Mouse (Mus musculus) embryonic facial prominence, embryonic 10.5 days (tissue): ENCODE measurements around the gene Agap2. TPM values are rescaled to one million over a fixed set of nuclear protein-coding genes. Genes with fewer than 3 reads are reported as not detected.

ENCODE experiments used
- DNase-seq: peaks from one replicate; pipeline ENCODE4 v3.0.0-alpha.2; 2017; ENCODE audit warnings: low spot score
- H3K27ac ChIP-seq: fragments of 300-500 bp; sonication (generic); replicated peaks from 2 replicates; pipeline ENCODE4 v1.5.1; 2016; ENCODE audit warnings: mild to moderate bottlenecking
- H3K27me3 ChIP-seq: fragments of 300-500 bp; sonication (generic); replicated peaks from 2 replicates; pipeline ENCODE4 v1.6.1; 2016; ENCODE audit warnings: low read depth, mild to moderate bottlenecking; ENCODE audit not compliant: poor library complexity, severe bottlenecking
- H3K36me3 ChIP-seq: fragments of 300-500 bp; sonication (generic); replicated peaks from 2 replicates; pipeline ENCODE4 v1.6.1; 2016; ENCODE audit warnings: mild to moderate bottlenecking, moderate library complexity
- H3K4me1 ChIP-seq: fragments of 300-500 bp; sonication (generic); 2 replicates; pipeline ENCODE4 v1.6.1; 2016
- H3K4me3 ChIP-seq: fragments of 300-500 bp; sonication (generic); 2 replicates; pipeline ENCODE4 v1.5.1; 2016; ENCODE audit warnings: mild to moderate bottlenecking, moderate library complexity
- H3K9me3 ChIP-seq: fragments of 300-500 bp; sonication (generic); 2 replicates; pipeline ENCODE4 v1.6.1; 2016; ENCODE audit warnings: mild to moderate bottlenecking
- WGBS: fragments of 180-500 bp; shearing (Covaris S2); methylation state at CpG from one replicate; pipeline ENCODE4 v1.1.7; 2016; 5-methylcytosine and 5-hydroxymethylcytosine counted together
- polyA plus RNA-seq: library from polyadenylated mRNA; unstranded; fragments of >200 nt; fragmentation: Nextera tagmentation; extraction: Ambion mirVana; gene quantifications from 2 replicates; pipeline ENCODE4 v1.2.1, GENCODE M21; 2016

Agap2 gene
- polyA plus RNA-seq = 0.04 and 0.21 TPM in 2 replicates

DNA sequence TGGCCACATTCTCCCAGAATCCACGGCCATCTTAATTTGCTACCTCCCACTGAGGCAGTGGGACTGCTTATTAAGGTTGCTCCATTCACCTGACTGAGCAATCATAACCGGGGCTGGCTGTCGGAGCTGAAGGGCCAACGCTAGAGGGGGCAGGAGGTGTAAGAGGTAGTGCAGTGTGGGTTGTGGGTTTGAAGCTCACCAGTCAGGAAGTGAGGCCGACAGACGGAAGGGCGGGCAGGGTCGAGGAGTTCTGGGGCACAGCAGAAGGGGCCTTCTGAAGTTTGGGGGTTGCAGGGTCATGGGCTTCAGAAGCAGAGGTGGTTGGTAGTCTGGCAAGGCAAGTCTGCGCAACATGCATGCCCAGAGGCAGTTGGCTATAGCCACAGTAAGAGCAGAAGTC lies at the start of gene Agap2:
Gene Agap2, plus strand, starts transcription at position 205 of the 400 bp plus-strand sequence.
- Histone ChIP-seq H3K4me1 (peaks cover 48% of the 10 kb centered on the region), H3K9me3 (no peaks in the 10 kb centered on the region), H3K27me3 (peaks cover 54% of the 10 kb centered on the region), H3K36me3 (no peaks in the 10 kb centered on the region), H3K27ac (no peak within 1 kb of the TSS), H3K4me3 (no peak within 1 kb of the TSS)
- 64% methylated on average over 9 of the region's 9 CpGs for WGBS
- no peak for DNase-seq

DNA sequence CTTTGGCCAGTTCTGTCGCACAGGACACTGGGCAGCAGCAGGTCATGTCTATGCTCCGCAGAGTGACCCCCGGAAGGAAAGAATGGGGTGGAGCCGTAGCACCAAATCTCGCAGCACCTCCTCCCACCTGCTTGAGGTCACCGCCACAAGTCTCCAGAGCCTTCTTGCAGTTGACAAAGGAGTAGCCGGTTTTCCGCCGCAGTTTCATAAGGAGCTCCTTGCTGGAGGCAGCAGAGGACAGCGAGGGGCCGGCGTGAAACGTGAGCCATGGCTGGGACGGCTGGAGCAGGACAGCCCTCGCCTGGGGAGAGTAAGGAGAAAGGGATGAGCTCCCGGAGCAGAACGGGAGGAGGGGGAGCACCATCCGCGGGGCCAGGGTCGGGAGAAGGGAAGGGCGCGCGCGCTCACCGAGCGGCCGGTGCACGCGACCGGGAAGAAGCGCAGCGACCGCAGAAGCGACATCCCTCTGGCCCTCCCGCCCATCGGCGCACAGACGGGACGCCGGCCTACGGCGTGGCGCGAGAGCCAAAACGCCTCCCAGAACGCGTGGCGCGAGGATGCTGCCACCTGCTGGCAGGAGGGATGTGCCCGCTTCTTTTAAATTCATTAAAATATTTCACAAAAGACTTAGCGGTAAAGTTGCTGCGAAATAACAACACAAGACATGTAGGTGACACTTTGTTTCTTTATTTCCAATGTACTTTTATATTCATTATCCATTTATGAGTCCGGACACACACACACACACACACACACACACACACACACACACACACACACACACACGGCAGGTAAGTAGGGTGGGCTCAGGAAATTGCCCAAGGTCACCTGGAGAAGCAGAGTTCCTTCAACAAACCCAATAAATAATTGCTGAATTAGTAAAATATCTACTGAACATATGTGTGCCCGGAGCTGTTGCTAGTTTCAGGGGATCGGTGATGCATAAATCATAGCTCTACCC lies 44.5 kb upstream of the Agap2 start, which contains the start of gene Tsfm:
Gene Tsfm, minus strand, starts transcription at position 505 of the 961 bp plus-strand sequence.
- no peaks in the 10 kb centered on the region for H3K9me3 ChIP-seq

DNA sequence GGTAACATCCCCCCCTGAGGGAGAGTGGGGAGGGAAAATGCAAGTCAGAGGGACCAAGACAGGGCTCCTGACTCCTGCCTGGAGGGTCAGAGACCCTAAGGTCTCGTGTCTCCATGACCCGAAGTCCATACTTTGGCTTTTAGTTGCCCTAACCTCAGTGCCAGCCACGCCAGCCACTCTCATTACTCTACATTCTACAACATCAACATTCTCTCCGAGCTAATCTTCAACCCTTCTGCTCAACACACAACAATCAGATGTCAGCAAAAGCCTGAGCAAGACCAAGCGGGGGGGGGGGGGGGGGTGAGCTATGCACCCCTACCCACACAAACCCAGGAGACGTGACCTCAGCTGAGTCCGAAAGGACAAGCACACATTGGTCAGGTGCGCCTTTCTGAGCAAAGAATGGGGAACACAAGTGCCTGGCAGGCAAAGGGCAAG lies 41.8 kb upstream of the Agap2 start:
- peaks cover 9% of the 10 kb centered on the region for H3K4me1 ChIP-seq
- H3K4me3 ChIP-seq = no peak overlapping the region
- no peaks in the 10 kb centered on the region; the same call in 1 of the 2 replicates for H3K27me3 ChIP-seq
- no peaks in the 10 kb centered on the region for H3K9me3 ChIP-seq
- DNase-seq = no peak
- H3K36me3 ChIP-seq = peaks cover 12% of the 10 kb centered on the region
- WGBS = 81% methylated on average over 8 of the region's 8 CpGs
- no peak overlapping the region for H3K27ac ChIP-seq

More for the DNA sequence above, 44.5 kb upstream of the Agap2 start, which contains the start of gene Tsfm:
- Histone ChIP-seq H3K27ac (peak within 1 kb of the TSS; percentile 94), H3K4me1 (peaks cover 9% of the 10 kb centered on the region), H3K36me3 (peaks cover 39% of the 10 kb centered on the region), H3K27me3 (no peaks in the 10 kb centered on the region; the same call in 1 of the 2 replicates), H3K4me3 (peak within 1 kb of the TSS; percentile 94)
- WGBS = 6% methylated on average over 56 of the region's 56 CpGs
- peak; percentile 92 for DNase-seq

DNA sequence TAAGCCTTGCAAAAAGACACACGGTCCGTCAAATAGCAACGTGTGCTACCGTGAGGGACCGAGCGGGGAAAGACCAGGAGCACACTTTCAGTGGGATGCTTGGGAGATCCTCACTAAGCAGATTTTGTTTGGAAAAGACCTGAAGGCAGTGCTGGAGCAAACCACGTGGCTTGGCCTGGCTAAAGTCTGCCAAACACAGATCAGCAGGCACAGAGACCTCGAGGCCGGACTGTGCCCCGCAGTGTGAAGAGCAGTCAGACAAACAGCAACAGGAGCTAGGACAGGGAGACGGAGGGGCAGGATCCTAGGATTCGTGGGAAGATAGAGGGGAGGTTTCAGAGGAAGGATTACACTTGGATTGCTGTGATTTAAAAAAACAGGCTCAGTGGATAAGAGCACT lies 38.8 kb upstream of the Agap2 start:
- no peaks in the 10 kb centered on the region for H3K36me3 ChIP-seq
- H3K9me3 ChIP-seq = no peaks in the 10 kb centered on the region
- no peak overlapping the region for H3K27ac ChIP-seq
- no peak for DNase-seq
- H3K4me1 ChIP-seq = peaks cover 9% of the 10 kb centered on the region; the same call in 1 of the 2 replicates
- peaks cover 19% of the 10 kb centered on the region for H3K27me3 ChIP-seq
- H3K4me3 ChIP-seq = no peak overlapping the region
- 84% methylated on average over 12 of the region's 12 CpGs for WGBS

DNA sequence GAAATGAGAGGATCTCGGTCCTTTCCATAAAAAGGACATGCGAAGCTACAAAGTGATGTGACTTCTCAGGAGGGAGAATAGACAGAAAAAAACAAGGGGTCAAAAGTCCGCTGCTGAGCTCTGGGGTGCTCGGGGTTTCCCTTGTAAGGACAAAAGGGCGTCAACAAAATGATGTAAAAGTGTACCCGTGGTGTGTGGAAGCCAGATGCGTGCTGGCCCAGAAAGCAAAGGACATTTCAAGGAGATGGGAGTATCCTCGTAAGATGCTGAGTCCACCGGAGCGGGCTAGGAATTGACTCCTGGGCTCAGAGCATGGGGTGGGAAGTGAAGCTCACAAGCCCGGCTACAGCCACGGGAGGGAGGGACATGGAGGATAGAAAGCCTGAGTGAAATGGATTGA lies 37.4 kb upstream of the Agap2 start:
- H3K27me3 ChIP-seq = peaks cover 19% of the 10 kb centered on the region
- 76% methylated on average over 12 of the region's 12 CpGs for WGBS
- DNase-seq = no peak

DNA sequence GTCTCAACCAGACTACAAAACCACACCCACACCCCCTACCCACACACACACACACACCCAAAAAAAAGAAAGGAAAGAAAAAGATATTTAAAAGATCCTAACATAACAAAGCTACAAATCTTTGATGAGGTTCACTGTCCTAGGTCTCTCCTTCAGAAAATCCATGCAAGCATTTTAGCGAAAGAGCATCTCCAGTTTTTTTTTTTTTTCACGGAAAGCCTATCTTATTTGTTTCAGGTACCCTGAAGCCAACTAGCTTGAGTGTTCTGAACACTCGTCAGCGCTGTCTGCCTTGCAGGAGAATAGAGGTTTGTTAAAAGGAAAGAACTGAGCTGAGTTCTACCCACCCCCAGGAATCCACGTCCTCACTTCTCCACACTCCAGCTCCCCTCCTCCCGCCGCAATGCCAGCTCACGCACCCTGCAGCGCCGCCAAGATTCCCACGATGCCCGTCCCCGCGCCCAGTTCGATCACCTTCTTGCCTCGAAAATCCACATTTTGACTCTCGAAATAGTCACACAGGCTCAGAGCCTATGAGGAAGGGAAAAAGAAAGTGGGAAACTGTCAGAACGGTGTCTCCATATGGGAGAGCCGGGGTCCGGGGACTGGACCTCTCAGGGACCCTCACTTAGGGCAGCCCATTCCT lies 34.4 kb upstream of the Agap2 start:
- Histone ChIP-seq H3K27ac (peak overlapping the region; percentile 92), H3K4me1 (peaks cover 23% of the 10 kb centered on the region), H3K9me3 (no peaks in the 10 kb centered on the region), H3K4me3 (peak overlapping the region; percentile 93), H3K36me3 (peaks cover 20% of the 10 kb centered on the region), H3K27me3 (peaks cover 19% of the 10 kb centered on the region)
- 2% methylated on average over 20 of the region's 20 CpGs for WGBS
- DNase-seq = no peak

More for the DNA sequence above, 37.4 kb upstream of the Agap2 start:
- Histone ChIP-seq H3K36me3 (no peaks in the 10 kb centered on the region), H3K9me3 (no peaks in the 10 kb centered on the region), H3K4me3 (no peak overlapping the region), H3K4me1 (peaks cover 17% of the 10 kb centered on the region), H3K27ac (no peak overlapping the region)

DNA sequence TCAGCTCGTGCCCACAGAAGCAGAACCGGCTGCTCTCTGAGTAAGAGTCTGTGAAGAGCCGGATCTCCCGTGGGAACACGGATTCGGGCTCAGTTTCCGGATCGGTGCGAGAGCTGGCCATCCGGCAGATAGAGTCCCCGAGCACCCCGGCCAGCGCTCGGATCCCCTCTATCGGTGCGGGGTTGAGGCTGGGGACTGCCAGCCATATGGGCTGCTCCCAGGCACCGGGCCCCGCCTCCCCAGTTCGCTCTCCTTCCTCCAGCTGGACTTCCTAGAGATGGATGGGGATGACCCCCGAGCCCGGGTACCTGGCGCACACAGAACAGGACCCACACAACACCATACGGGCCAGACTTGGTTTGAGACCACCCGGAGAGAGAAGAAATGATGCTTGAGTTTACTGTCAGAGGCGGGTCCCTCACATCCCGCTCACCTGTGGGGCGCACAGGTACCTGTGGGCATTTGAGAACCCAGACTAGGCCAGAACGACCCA lies 33.8 kb upstream of the Agap2 start, which contains the start of the genes Mettl1 and Eef1akmt3:
Gene Mettl1, plus strand, starts transcription at position 141 of the 493 bp plus-strand sequence.
Gene Eef1akmt3, minus strand, starts transcription at position 240 of the 493 bp plus-strand sequence.
- peaks cover 27% of the 10 kb centered on the region for H3K36me3 ChIP-seq
- peak within 1 kb of the TSS; percentile 92 for H3K27ac ChIP-seq
- H3K4me1 ChIP-seq = peaks cover 23% of the 10 kb centered on the region
- peak within 1 kb of the TSS; percentile 93 for H3K4me3 ChIP-seq
- WGBS = under 1% methylated on average over 28 of the region's 28 CpGs
- peaks cover 19% of the 10 kb centered on the region for H3K27me3 ChIP-seq
- peak; percentile 70 for DNase-seq
- H3K9me3 ChIP-seq = no peaks in the 10 kb centered on the region

DNA sequence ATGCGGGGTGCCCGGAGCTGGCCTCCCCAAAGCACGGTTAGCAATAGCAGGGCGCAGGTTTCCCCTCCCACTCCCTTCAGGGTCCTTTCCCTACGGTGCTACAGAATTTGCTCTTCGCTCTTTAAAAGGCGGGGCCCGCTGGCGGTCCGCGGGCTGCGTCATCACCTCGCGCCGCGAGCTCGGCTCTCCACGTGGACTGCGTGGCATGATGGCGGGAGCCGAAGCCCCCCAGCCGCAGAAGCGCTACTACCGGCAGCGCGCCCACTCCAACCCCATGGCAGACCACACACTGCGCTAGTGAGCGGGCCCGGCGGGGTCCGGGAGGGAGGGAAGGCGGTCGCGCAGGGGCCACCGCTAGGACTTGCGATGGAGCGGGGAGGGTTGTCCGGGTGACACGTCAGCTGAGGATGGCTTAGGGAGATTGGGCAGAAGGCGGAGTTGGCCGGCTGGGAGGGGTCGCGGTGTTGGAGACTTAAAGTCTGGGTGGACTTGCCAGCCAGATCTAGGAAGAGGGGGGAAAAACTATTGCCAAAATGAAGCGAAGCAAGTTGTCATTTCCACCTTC lies 33.2 kb upstream of the Agap2 start:
- under 1% methylated on average over 44 of the region's 44 CpGs for WGBS
- peaks cover 28% of the 10 kb centered on the region for H3K36me3 ChIP-seq
- H3K27me3 ChIP-seq = peaks cover 24% of the 10 kb centered on the region
- peak overlapping the region; percentile 92 for H3K27ac ChIP-seq
- H3K9me3 ChIP-seq = no peaks in the 10 kb centered on the region
- peak overlapping the region; percentile 93 for H3K4me3 ChIP-seq
- H3K4me1 ChIP-seq = peaks cover 23% of the 10 kb centered on the region
- DNase-seq = peak; percentile 94

DNA sequence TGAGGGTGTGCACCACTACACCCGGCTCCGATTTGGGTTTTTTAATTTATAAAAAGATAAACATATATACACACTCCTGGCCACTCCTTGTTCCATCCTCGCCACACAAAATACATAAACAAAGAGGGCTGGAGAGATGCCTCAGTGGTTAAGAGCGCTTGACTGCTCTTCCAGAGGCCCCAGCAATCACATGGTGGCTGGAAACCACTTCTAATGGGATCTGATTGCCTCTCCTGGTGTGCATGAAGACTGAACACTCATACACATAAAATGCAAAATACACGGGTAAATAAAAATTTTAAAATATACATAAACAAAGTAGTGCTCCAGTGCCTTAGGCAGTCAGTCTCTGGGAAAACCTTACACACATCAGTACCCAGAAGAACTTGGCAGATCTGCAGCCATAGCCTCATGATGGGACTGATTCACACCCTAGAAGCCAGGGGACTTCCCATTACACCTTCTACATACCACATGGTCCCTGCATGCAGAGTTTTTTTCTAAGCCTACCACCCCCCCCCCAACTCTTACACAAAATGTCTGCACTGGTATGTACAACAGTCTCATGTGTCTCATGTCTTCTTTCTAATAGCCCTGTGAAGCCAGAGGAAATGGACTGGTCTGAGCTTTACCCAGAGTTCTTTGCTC lies 32.5 kb upstream of the Agap2 start:
- Histone ChIP-seq H3K4me3 (peak overlapping the region; percentile 93), H3K27ac (peak overlapping the region; percentile 92), H3K4me1 (peaks cover 23% of the 10 kb centered on the region), H3K36me3 (peaks cover 32% of the 10 kb centered on the region), H3K9me3 (no peaks in the 10 kb centered on the region), H3K27me3 (peaks cover 32% of the 10 kb centered on the region)
- no peak for DNase-seq
- WGBS = 21% methylated on average over 5 of the region's 5 CpGs

DNA sequence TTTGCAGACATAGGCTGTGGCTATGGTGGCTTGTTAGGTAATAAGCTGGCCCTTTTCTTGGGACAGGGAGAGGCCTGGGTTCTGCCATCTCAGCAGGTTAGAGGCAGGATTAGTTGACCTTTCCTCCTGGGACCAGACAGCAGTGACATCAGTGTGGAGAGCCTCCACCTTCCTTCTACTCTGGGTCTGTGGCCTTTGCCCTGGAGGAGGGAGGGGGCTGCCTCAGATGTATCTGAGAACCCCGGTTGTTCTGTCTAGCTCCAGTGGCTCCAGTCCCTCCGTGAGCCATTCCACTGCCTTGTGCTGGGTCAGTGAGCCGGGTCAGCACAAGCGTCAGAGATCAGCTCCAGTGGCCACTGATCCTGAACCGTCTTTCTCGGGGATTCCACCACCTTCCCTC lies 31.9 kb upstream of the Agap2 start:
- Histone ChIP-seq H3K4me1 (peaks cover 23% of the 10 kb centered on the region), H3K9me3 (no peaks in the 10 kb centered on the region), H3K36me3 (peaks cover 32% of the 10 kb centered on the region), H3K27me3 (peaks cover 38% of the 10 kb centered on the region), H3K27ac (no peak overlapping the region), H3K4me3 (peak overlapping the region; percentile 93)
- 81% methylated on average over 6 of the region's 6 CpGs for WGBS
- no peak for DNase-seq

DNA sequence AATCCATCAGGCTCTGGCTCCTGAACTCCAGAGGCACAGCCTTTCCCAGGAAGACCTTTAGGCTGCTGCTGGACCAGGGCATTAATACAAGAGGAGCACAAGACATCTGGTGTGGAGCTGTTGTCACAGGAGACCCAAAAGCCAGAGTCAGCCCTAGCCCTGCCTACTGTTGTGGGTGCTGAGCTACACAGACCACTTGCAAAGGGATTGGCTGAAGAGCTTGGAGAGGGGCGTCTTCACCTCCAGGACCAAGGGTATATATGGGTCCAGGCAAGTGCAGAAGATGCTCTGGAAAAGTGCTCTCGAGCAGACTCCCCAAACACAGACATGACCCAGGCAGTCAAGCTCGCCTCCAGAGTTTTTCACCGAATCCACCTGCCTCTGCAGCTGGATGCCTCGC lies 27.1 kb upstream of the Agap2 start, which contains the start of gene Cyp27b1:
Gene Cyp27b1, plus strand, starts transcription at position 297 of the 400 bp plus-strand sequence.
- Histone ChIP-seq H3K27ac (no peak within 1 kb of the TSS), H3K36me3 (peaks cover 32% of the 10 kb centered on the region), H3K4me1 (peaks cover 18% of the 10 kb centered on the region), H3K27me3 (peaks cover 66% of the 10 kb centered on the region), H3K9me3 (no peaks in the 10 kb centered on the region), H3K4me3 (peak within 1 kb of the TSS; percentile 42)
- 32% methylated on average over 5 of the region's 5 CpGs for WGBS
- no peak for DNase-seq
